Mouse (Mus musculus) embryonic facial prominence, embryonic 15.5 days (tissue): ENCODE results near the gene Plod2. TPM values are rescaled to one million over a fixed set of nuclear protein-coding genes. Genes with fewer than 3 reads are reported as not detected.

ENCODE experiments used
- polyA plus RNA-seq: library from polyadenylated mRNA; unstranded; fragments of >200 nt; fragmentation: Nextera tagmentation; extraction: Ambion mirVana; gene quantifications from 2 replicates; pipeline ENCODE4 v1.2.1, GENCODE M21; 2015

Gene Plod2
- polyA plus RNA-seq, 1 experiment from 2014 or later = 47.5 TPM

Other genes with a start within 250 kb of the Plod2 start
- not detected in 2 replicates for gene 1700057G04Rik, start 232.8 kb upstream of the Plod2 start, polyA plus RNA-seq
- gene Plscr4, start 84.8 kb upstream of the Plod2 start, polyA plus RNA-seq = 6.4 and 7.5 TPM in 2 replicates